Mouse (Mus musculus) embryonic facial prominence, embryonic 14.5 days (tissue): ENCODE data around the gene Flt3l. TPM values are rescaled to one million over a fixed set of nuclear protein-coding genes. Genes with fewer than 3 reads are reported as not detected.
"Not testable (repeated sequence)": the region's sequence is repeated elsewhere in the genome, so short reads cannot be mapped to it uniquely, and the experiment has no call there.

ENCODE experiments used
- ATAC-seq: fragments of 200-750 bp; cut with Nextera tagmentation; 2 replicates; pipeline ENCODE4 v1.8.0; 2017; ENCODE audit warnings: low read depth, moderate number of reproducible peaks, moderate TSS enrichment
- DNase-seq: peaks from one replicate; pipeline ENCODE4 v3.0.0-alpha.2; 2015; ENCODE audit warnings: low spot score
- H3K27ac ChIP-seq: fragments of 300-500 bp; sonication (generic); replicated peaks from 2 replicates; pipeline ENCODE4 v1.5.1; 2014; ENCODE audit warnings: low read depth, mild to moderate bottlenecking, low read length, moderate library complexity
- H3K27me3 ChIP-seq: fragments of 300-500 bp; sonication (generic); replicated peaks from 2 replicates; pipeline ENCODE4 v1.6.1; 2014; ENCODE audit warnings: low read length; ENCODE audit not compliant: control insufficient read depth, insufficient read depth
- H3K36me3 ChIP-seq: fragments of 300-500 bp; sonication (generic); 2 replicates; pipeline ENCODE4 v1.6.1; 2014; ENCODE audit warnings: low read length, mixed read lengths; ENCODE audit not compliant: control insufficient read depth, insufficient read depth
- H3K4me1 ChIP-seq: fragments of 300-500 bp; sonication (generic); 2 replicates; pipeline ENCODE4 v1.6.1; 2014; ENCODE audit warnings: antibody characterized with exemption, low read length; ENCODE audit not compliant: control insufficient read depth, insufficient read depth
- H3K4me2 ChIP-seq: fragments of 300-500 bp; sonication (generic); 2 replicates; pipeline ENCODE4 v1.6.1; 2014; ENCODE audit warnings: low read depth, mild to moderate bottlenecking, low read length, moderate library complexity, mixed read lengths
- H3K4me3 ChIP-seq: fragments of 300-500 bp; sonication (generic); 2 replicates; pipeline ENCODE4 v1.5.1; 2014; ENCODE audit warnings: low read depth, mild to moderate bottlenecking, low read length
- H3K9ac ChIP-seq: fragments of 300-500 bp; sonication (generic); 2 replicates; pipeline ENCODE4 v1.6.1; 2014; ENCODE audit warnings: low read depth, mild to moderate bottlenecking, low read length, moderate library complexity, mixed read lengths
- H3K9me3 ChIP-seq: fragments of 300-500 bp; sonication (generic); 2 replicates; pipeline ENCODE4 v1.6.1; 2016; ENCODE audit warnings: low read length; ENCODE audit not compliant: control insufficient read depth
- WGBS: fragments of 180-500 bp; shearing (Covaris S2); extraction: QIAGEN DNeasy Blood & Tissue Kit; methylation state at CpG from one replicate; pipeline ENCODE4 v1.1.7; 2014; 5-methylcytosine and 5-hydroxymethylcytosine counted together
- polyA plus RNA-seq: library from polyadenylated mRNA; unstranded; fragments of >200 nt; fragmentation: Nextera tagmentation; extraction: Ambion mirVana; gene quantifications from 2 replicates; pipeline ENCODE4 v1.2.1, GENCODE M21; 2014

Flt3l gene
- polyA plus RNA-seq, 1 experiment from 2014 or later, result 2.3 TPM

- peaks cover 27% of the 10 kb centered on the region; the same call in 1 of the 2 replicates for H3K36me3 ChIP-seq
- DNase-seq (peak; percentile 98), ATAC-seq (peak; percentile 97)
- H3K4me1 ChIP-seq, result peaks cover 11% of the 10 kb centered on the region
- no peaks in the 10 kb centered on the region for H3K27me3 ChIP-seq
- peak within 1 kb of the TSS; percentile 87 for H3K9ac ChIP-seq
- H3K4me2 ChIP-seq, result peak within 1 kb of the TSS; percentile 86
- H3K4me3 ChIP-seq, result peak within 1 kb of the TSS; percentile 73
- H3K27ac ChIP-seq, result peak within 1 kb of the TSS; percentile 96
- H3K9me3 ChIP-seq, result no peaks in the 10 kb centered on the region
- 5% methylated on average over 47 of the region's 69 CpGs for WGBS
Observed at GRCm38 (mm10) chr7:45154096-45154992, 18.1 kb upstream of the Flt3l start, which contains the start of the genes Pih1d1 and Aldh16a1. Gene Pih1d1 (plus strand): TSS chr7:45154303. Gene Aldh16a1 (minus strand): TSS chr7:45154584.

- H3K9ac ChIP-seq, result peak overlapping the region; percentile 87
- DNase-seq (no peak), ATAC-seq (no peak)
- H3K36me3 ChIP-seq, result peaks cover 19% of the 10 kb centered on the region; the same call in 1 of the 2 replicates
- H3K27ac ChIP-seq, result peak overlapping the region; percentile 96
- H3K4me3 ChIP-seq, result peak overlapping the region; percentile 73
- 2% methylated on average over 5 of the region's 5 CpGs for WGBS
- H3K9me3 ChIP-seq, result no peaks in the 10 kb centered on the region
- peaks cover 11% of the 10 kb centered on the region for H3K4me1 ChIP-seq
- H3K27me3 ChIP-seq, result no peaks in the 10 kb centered on the region
- peak overlapping the region; percentile 86 for H3K4me2 ChIP-seq
Observed at GRCm38 (mm10) chr7:45153586-45153985, 17.4 kb upstream of the Flt3l start.

- 84% methylated on average over 2 of the region's 2 CpGs for WGBS
- peak overlapping the region; percentile 87 for H3K9ac ChIP-seq
Observed at GRCm38 (mm10) chr7:45153052-45153451, 16.8 kb upstream of the Flt3l start.

GRCm38 (mm10) chr7:45151303-45151702 is 15.1 kb upstream of the Flt3l start:
- Histone ChIP-seq H3K4me2 (no peak overlapping the region), H3K4me3 (no peak overlapping the region), H3K9ac (no peak overlapping the region), H3K27me3 (no peaks in the 10 kb centered on the region), H3K36me3 (0 out of 2 replicates have a peak, but pooled peaks cover 12% of the 10 kb centered on the region), H3K9me3 (no peaks in the 10 kb centered on the region), H3K27ac (no peak overlapping the region), H3K4me1 (peaks cover 11% of the 10 kb centered on the region)
- ATAC-seq, result no peak
- DNase-seq, result no peak
- WGBS, result 37% methylated on average over 11 of the region's 11 CpGs

More at GRCm38 (mm10) chr7:45153052-45153451, 16.8 kb upstream of the Flt3l start:
- H3K27me3 ChIP-seq, H3K27ac ChIP-seq, ATAC-seq, H3K4me3 ChIP-seq, H3K9me3 ChIP-seq, DNase-seq: not testable (repeated sequence)
- H3K36me3 ChIP-seq, result peaks cover 18% of the 10 kb centered on the region; the same call in 1 of the 2 replicates
- peaks cover 11% of the 10 kb centered on the region for H3K4me1 ChIP-seq
- peak overlapping the region; percentile 86 for H3K4me2 ChIP-seq

GRCm38 (mm10) chr7:45150321-45150720 is 14.1 kb upstream of the Flt3l start:
- H3K36me3 ChIP-seq, result peaks cover 16% of the 10 kb centered on the region; the same call in 1 of the 2 replicates
- no peak overlapping the region for H3K27ac ChIP-seq

GRCm38 (mm10) chr7:45149545-45149944 is 13.3 kb upstream of the Flt3l start:
- DNase-seq (no peak), ATAC-seq (no peak)
- peaks cover 22% of the 10 kb centered on the region for H3K36me3 ChIP-seq
- H3K9me3 ChIP-seq, result no peaks in the 10 kb centered on the region
- no peak overlapping the region for H3K4me2 ChIP-seq
- no peak overlapping the region for H3K27ac ChIP-seq
- H3K4me1 ChIP-seq, result peaks cover 6% of the 10 kb centered on the region
- WGBS, result 63% methylated on average over 6 of the region's 6 CpGs
- H3K4me3 ChIP-seq, result no peak overlapping the region
- H3K27me3 ChIP-seq, result no peaks in the 10 kb centered on the region
- H3K9ac ChIP-seq, result no peak overlapping the region

More at GRCm38 (mm10) chr7:45150321-45150720, 14.1 kb upstream of the Flt3l start:
- no peaks in the 10 kb centered on the region for H3K27me3 ChIP-seq
- no peak overlapping the region for H3K9ac ChIP-seq
- WGBS, result 40% methylated on average over 4 of the region's 4 CpGs
- no peak overlapping the region for H3K4me3 ChIP-seq
- H3K9me3 ChIP-seq, result no peaks in the 10 kb centered on the region
- no peak for ATAC-seq
- H3K4me2 ChIP-seq, result no peak overlapping the region
- DNase-seq, result no peak
- H3K4me1 ChIP-seq, result peaks cover 9% of the 10 kb centered on the region

GRCm38 (mm10) chr7:45148534-45149098 is 12.4 kb upstream of the Flt3l start:
- peaks cover 5% of the 10 kb centered on the region for H3K4me1 ChIP-seq
- peaks cover 32% of the 10 kb centered on the region for H3K36me3 ChIP-seq
- H3K27me3 ChIP-seq, result no peaks in the 10 kb centered on the region
- H3K27ac ChIP-seq, result no peak overlapping the region
- no peak overlapping the region for H3K4me3 ChIP-seq
- ATAC-seq, result no peak
- no peak overlapping the region for H3K4me2 ChIP-seq
- H3K9ac ChIP-seq, result no peak overlapping the region
- 67% methylated on average over 4 of the region's 4 CpGs for WGBS
- no peaks in the 10 kb centered on the region for H3K9me3 ChIP-seq
- DNase-seq, result no peak

- Histone ChIP-seq H3K27me3 (no peaks in the 10 kb centered on the region), H3K27ac (no peak overlapping the region), H3K36me3 (peaks cover 39% of the 10 kb centered on the region), H3K4me1 (no peaks in the 10 kb centered on the region), H3K9ac (no peak overlapping the region), H3K4me2 (no peak overlapping the region), H3K9me3 (no peaks in the 10 kb centered on the region), H3K4me3 (no peak overlapping the region)
- ATAC-seq, result no peak
- DNase-seq, result no peak
- WGBS, result 88% methylated on average over 11 of the region's 11 CpGs
Observed at GRCm38 (mm10) chr7:45147899-45148298, 11.7 kb upstream of the Flt3l start.
